Mouse (Mus musculus) erythroblast, embryonic 14.5 days (primary cell): ENCODE measurements around the gene Olfr1202.

ENCODE experiments used
- GATA1 ChIP-seq: IDR thresholded peaks from 2 replicates; pipeline ENCODE4 v1.6.1; 2012; ENCODE audit warnings: low read length, inconsistent platforms, mixed read lengths
- TAL1 ChIP-seq: IDR thresholded peaks from 3 replicates; pipeline ENCODE4 v1.6.1; 2012; ENCODE audit warnings: low read length, inconsistent platforms, mixed read lengths

GRCm38 (mm10) chr2:88814196-88814595 is at the start of gene Olfr1202:
- TF ChIP-seq GATA1 (no peak), TAL1 (no peak)
